Mouse (Mus musculus): ENCODE data around the gene St3gal4. TPM values are rescaled to one million over a fixed set of nuclear protein-coding genes. Genes with fewer than 3 reads are reported as not detected.

The St3gal4 gene
- polyA plus RNA-seq, 1 experiment from 2014 or later = 22.3 TPM

DNA sequence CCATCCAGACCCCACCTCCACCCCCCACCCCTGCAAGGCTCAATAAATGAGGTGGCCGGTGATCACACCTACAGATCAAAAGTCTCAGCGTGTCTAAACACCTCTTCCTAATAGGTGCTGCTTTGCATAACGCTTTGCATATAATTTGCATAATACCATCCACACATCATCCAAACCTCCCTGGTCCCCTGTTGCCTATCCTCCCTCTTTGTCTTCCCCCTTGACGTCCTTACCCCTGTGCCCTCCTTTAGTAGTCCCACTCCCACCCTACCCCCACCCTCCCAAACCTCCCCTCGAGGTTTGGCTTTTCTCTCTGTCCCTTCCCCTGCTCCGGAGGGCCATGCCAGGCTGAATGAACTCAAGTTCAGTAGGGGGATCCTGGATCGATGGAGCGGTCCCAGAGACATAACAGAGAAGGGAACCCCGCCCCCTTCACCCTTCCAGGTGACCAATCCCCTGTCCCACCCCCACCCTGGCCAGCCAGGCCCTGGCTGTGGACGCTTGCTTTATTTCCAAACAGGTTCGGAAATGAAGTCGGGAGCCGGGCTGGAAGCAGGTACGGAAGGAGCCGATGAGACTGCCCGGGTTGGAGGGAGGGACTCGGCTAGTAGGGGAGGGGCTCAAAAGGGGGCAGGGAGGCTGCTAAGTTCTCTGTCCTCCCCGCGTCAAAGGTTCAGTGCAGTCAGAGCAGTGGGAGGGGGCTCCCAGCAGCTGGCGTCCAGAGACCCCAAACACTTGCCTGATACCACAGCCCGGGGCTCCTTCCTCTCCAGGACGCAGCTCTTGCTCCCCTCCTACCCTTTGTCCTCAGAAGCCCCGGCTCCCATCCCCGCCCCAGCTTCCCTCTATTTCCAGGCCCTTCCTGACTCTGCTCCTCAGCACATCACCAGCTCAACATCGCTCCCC, 94.2 kb downstream of the St3gal4 start:
- no peaks in the 10 kb centered on the region for H3K9me3 ChIP-seq (replicated peaks; ENCODE audit: control insufficient read depth, low read length)
- no peak overlapping the region for H3K9ac ChIP-seq (ENCODE audit: low read depth, low read length)
- no peak overlapping the region for H3K4me3 ChIP-seq (ENCODE audit: low read depth, low read length)
- peak overlapping the region; percentile 31; the same call in 1 of the 2 replicates for H3K4me2 ChIP-seq (ENCODE audit: low read depth, low read length)
- 6% methylated on average over 25 of the region's 25 CpGs for WGBS (ENCODE audit: insufficient replicate concordance)
- H3K4me1 ChIP-seq (ENCODE audit: control insufficient read depth, low read depth, low read length) = no peaks in the 10 kb centered on the region
- no peaks in the 10 kb centered on the region for H3K36me3 ChIP-seq (ENCODE audit: control insufficient read depth, insufficient read depth)
- ATAC-seq (ENCODE audit: low read depth) = 0 out of 2 replicates have a peak, but pooled peaks have one; percentile 11
- H3K27ac ChIP-seq (ENCODE audit: low read length) = no peak overlapping the region
- peaks cover 18% of the 10 kb centered on the region for H3K27me3 ChIP-seq (ENCODE audit: control insufficient read depth, insufficient read depth, low read depth, low read length)

DNA sequence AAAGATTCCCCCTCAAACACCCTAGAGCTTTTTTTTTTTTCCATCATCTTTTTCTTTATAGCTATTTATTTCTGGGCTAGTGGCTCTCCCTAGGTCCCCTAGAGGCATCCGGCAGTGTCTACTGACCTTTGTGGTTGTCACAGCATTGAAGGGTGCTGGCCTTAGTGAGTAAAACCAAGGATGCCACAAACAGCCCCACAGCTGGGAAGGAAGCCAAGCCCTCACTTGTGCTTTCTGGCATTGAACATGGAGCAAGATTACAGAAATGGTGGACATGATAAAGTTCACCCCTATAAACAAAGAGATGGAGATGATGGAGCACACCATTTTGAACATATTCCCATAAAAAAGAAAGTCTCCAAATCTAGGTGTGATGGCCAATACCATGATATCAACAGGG, 97.3 kb downstream of the St3gal4 start:
- Histone ChIP-seq H3K9ac (ENCODE audit: low read depth, low read length) (no peak overlapping the region), H3K9me3 (replicated peaks; ENCODE audit: control insufficient read depth, low read length) (no peaks in the 10 kb centered on the region), H3K27me3 (ENCODE audit: control insufficient read depth, insufficient read depth, low read depth, low read length) (peaks cover 18% of the 10 kb centered on the region), H3K27ac (ENCODE audit: low read length) (no peak overlapping the region), H3K4me3 (ENCODE audit: low read depth, low read length) (no peak overlapping the region), H3K4me2 (ENCODE audit: low read depth, low read length) (no peak overlapping the region), H3K4me1 (ENCODE audit: control insufficient read depth, low read depth, low read length) (no peaks in the 10 kb centered on the region), H3K36me3 (ENCODE audit: control insufficient read depth, insufficient read depth) (no peaks in the 10 kb centered on the region)
- 69% methylated on average over 1 of the region's 1 CpGs for WGBS (ENCODE audit: insufficient replicate concordance)
- ATAC-seq (ENCODE audit: low read depth) = no peak

DNA sequence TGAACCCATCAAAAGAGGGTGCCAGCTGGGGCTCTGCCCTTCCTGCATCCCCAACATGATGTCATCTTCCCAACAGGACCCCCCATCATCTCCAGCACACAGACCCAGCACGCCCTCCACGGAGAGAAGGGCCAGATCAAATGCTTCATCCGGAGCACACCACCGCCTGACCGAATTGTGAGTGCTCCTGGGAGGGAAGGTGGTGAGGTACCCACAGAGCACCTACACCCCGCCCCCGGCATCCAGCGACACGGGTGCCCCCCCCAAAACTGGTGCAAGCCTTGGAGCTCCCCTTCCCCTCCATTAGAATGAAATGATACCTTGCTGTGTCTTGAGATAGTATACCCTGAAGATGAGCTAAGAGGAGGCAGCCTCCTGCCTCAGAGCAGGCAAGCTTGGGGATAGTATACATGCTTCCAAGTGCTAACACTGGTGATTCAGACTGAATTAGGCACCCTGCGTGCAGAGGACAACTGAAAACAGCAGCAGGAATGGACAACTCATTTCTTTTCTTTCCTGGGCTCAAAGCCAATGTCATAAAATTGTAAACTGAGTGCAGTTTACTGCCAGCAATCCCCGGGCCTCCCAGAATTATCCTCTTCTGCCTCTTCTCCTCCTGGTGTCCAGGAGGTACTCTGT, 98.9 kb downstream of the St3gal4 start:
- H3K9me3 ChIP-seq (replicated peaks; ENCODE audit: control insufficient read depth, low read length) = no peaks in the 10 kb centered on the region
- no peak overlapping the region for H3K9ac ChIP-seq (ENCODE audit: low read depth, low read length)
- H3K27ac ChIP-seq (ENCODE audit: low read length) = no peak overlapping the region
- H3K27me3 ChIP-seq (ENCODE audit: control insufficient read depth, insufficient read depth, low read depth, low read length) = peaks cover 8% of the 10 kb centered on the region
- H3K4me2 ChIP-seq (ENCODE audit: low read depth, low read length) = no peak overlapping the region
- H3K4me3 ChIP-seq (ENCODE audit: low read depth, low read length) = no peak overlapping the region
- H3K36me3 ChIP-seq (ENCODE audit: control insufficient read depth, insufficient read depth) = no peaks in the 10 kb centered on the region
- 39% methylated on average over 11 of the region's 11 CpGs for WGBS (ENCODE audit: insufficient replicate concordance)
- H3K4me1 ChIP-seq (ENCODE audit: control insufficient read depth, low read depth, low read length) = no peaks in the 10 kb centered on the region
- ATAC-seq (ENCODE audit: low read depth) = no peak

DNA sequence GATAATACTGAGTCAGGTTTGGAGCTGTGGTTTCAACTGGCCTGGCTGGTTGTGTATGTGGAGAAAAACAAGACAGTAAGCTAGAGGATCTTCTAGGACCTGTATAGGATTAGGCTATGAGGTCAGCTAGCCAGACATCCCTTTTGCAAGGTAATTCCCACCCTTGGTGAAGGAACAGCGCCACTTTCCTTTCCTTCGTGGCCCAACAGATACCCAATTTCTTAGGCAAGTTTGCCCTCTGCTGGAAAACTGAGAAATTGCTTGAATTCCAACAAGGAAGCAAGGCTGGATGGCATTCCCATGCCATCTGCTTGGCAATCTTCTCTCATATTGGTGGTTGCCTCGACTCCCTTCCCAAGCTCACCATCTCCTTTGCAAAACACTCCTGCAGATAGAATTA, 99.7 kb downstream of the St3gal4 start:
- no peak for ATAC-seq (ENCODE audit: low read depth)
- 10% methylated on average over 3 of the region's 3 CpGs for WGBS (ENCODE audit: insufficient replicate concordance)
- H3K27me3 ChIP-seq (ENCODE audit: control insufficient read depth, insufficient read depth, low read depth, low read length) = 0 out of 2 replicates have a peak, but pooled peaks cover 3% of the 10 kb centered on the region

DNA sequence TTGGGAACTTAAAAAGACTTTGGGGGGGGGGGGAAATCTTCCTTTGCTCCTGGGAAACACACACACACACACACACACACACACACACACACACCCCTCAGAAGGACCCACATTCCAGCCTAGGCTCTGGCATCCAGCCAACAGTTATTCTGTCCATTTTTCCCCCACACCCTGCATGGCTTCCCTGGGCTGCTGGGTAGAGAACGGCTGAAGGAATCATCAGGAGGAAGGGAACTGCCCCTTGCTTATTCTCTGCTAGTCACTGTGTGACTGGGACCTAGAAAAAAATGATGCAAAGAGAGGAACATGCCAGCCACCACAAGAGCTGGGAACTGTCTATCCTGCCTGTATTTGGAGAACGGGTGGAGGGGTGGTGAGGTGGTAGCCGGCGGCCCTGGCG, 101.0 kb downstream of the St3gal4 start:
- no peaks in the 10 kb centered on the region for H3K4me1 ChIP-seq (ENCODE audit: control insufficient read depth, low read depth, low read length)
- H3K4me3 ChIP-seq (ENCODE audit: low read depth, low read length) = no peak overlapping the region
- H3K27ac ChIP-seq (ENCODE audit: low read length) = no peak overlapping the region
- no peak overlapping the region for H3K4me2 ChIP-seq (ENCODE audit: low read depth, low read length)
- no peak for ATAC-seq (ENCODE audit: low read depth)
- WGBS (ENCODE audit: insufficient replicate concordance) = 22% methylated on average over 5 of the region's 5 CpGs
- H3K9me3 ChIP-seq (replicated peaks; ENCODE audit: control insufficient read depth, low read length) = no peaks in the 10 kb centered on the region
- no peaks in the 10 kb centered on the region for H3K27me3 ChIP-seq (ENCODE audit: control insufficient read depth, insufficient read depth, low read depth, low read length)
- no peaks in the 10 kb centered on the region for H3K36me3 ChIP-seq (ENCODE audit: control insufficient read depth, insufficient read depth)
- no peak overlapping the region for H3K9ac ChIP-seq (ENCODE audit: low read depth, low read length)

More for the DNA sequence above, 99.7 kb downstream of the St3gal4 start:
- H3K9me3 ChIP-seq (replicated peaks; ENCODE audit: control insufficient read depth, low read length) = no peaks in the 10 kb centered on the region
- no peak overlapping the region for H3K4me3 ChIP-seq (ENCODE audit: low read depth, low read length)
- H3K27ac ChIP-seq (ENCODE audit: low read length) = no peak overlapping the region
- no peaks in the 10 kb centered on the region for H3K4me1 ChIP-seq (ENCODE audit: control insufficient read depth, low read depth, low read length)
- H3K36me3 ChIP-seq (ENCODE audit: control insufficient read depth, insufficient read depth) = no peaks in the 10 kb centered on the region
- H3K4me2 ChIP-seq (ENCODE audit: low read depth, low read length) = no peak overlapping the region
- H3K9ac ChIP-seq (ENCODE audit: low read depth, low read length) = no peak overlapping the region

DNA sequence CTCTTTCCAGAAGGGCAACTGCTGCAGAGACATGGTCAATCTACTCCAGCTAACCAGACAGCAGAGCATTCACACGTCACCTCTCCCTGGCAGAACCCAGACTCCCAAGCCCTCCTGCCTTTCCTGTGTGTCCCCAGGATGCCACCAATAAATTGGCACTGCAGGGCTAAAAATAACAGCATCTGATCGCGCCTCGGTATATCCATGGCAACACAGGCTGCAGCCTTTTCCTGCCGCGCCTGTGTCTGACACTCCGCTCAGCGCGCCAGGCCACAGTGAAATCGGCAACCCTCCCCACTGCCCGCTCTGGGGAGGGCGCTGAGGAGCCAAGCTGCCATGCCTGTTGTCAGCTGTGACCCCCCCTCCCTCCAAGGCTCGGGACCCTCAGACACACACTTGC, 101.5 kb downstream of the St3gal4 start:
- Histone ChIP-seq H3K4me2 (ENCODE audit: low read depth, low read length) (no peak overlapping the region), H3K9ac (ENCODE audit: low read depth, low read length) (no peak overlapping the region), H3K4me1 (ENCODE audit: control insufficient read depth, low read depth, low read length) (no peaks in the 10 kb centered on the region), H3K4me3 (ENCODE audit: low read depth, low read length) (no peak overlapping the region), H3K36me3 (ENCODE audit: control insufficient read depth, insufficient read depth) (no peaks in the 10 kb centered on the region), H3K27me3 (ENCODE audit: control insufficient read depth, insufficient read depth, low read depth, low read length) (no peaks in the 10 kb centered on the region), H3K9me3 (replicated peaks; ENCODE audit: control insufficient read depth, low read length) (no peaks in the 10 kb centered on the region), H3K27ac (ENCODE audit: low read length) (no peak overlapping the region)
- no peak for ATAC-seq (ENCODE audit: low read depth)
- WGBS (ENCODE audit: insufficient replicate concordance) = 10% methylated on average over 13 of the region's 13 CpGs

DNA sequence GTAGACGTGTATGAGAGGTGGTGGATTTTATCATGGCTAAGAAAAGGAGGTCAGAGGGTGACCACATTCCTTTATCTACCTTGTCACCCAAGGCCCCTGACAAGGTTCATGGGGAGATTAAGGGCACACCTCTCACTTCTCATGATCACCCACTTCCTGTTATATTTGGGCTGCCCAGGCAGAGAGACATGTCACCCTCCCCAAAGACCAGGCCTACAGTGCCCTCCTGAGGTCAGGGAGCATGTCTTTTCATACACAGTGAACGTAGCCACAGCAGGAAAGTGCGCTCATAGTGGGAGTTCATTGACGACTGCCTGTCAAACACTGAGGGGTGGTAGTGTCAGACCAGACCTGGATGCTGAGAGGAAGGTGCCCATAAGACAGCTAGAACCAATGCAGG, 102.3 kb downstream of the St3gal4 start:
- no peaks in the 10 kb centered on the region for H3K4me1 ChIP-seq (ENCODE audit: control insufficient read depth, low read depth, low read length)
- H3K36me3 ChIP-seq (ENCODE audit: control insufficient read depth, insufficient read depth) = no peaks in the 10 kb centered on the region
- H3K4me2 ChIP-seq (ENCODE audit: low read depth, low read length) = no peak overlapping the region
- H3K27me3 ChIP-seq (ENCODE audit: control insufficient read depth, insufficient read depth, low read depth, low read length) = no peaks in the 10 kb centered on the region
- H3K27ac ChIP-seq (ENCODE audit: low read length) = no peak overlapping the region
- ATAC-seq (ENCODE audit: low read depth) = no peak
- H3K4me3 ChIP-seq (ENCODE audit: low read depth, low read length) = no peak overlapping the region
- no peaks in the 10 kb centered on the region for H3K9me3 ChIP-seq (replicated peaks; ENCODE audit: control insufficient read depth, low read length)
- 25% methylated on average over 4 of the region's 4 CpGs for WGBS (ENCODE audit: insufficient replicate concordance)
- H3K9ac ChIP-seq (ENCODE audit: low read depth, low read length) = no peak overlapping the region

DNA sequence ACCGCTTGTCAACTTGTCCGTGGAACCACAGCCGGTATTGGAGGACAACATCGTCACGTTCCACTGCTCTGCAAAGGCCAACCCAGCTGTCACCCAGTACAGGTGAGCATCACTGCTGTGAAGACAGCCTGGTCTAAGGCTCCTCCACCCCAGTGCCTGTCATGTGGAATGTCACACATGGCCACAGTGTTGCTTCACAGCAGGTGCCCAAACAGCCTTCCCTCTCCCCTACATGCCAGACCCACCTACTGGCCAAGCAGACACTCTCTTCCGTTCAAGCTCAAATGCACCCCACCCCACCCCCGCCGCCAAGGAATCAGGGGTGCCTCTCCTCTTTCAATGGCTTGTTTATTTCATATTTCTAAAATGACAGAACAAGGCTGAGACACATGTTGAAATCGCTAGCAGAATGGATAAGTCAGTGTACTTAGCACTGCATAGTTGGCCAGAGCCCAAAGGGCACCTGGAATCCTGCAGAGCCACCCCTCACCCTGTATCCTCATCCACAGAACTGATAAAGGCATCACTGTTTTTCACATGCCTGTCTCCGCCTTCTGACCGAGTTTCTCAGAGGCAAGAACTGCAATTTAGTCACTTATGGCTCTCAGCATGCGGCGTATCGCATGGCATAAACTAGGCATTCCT, 111.2 kb downstream of the St3gal4 start:
- ATAC-seq (ENCODE audit: low read depth) = no peak
- Histone ChIP-seq H3K4me2 (ENCODE audit: low read depth, low read length) (no peak overlapping the region), H3K9ac (ENCODE audit: low read depth, low read length) (no peak overlapping the region), H3K36me3 (ENCODE audit: control insufficient read depth, insufficient read depth) (no peaks in the 10 kb centered on the region), H3K4me1 (ENCODE audit: control insufficient read depth, low read depth, low read length) (no peaks in the 10 kb centered on the region), H3K4me3 (ENCODE audit: low read depth, low read length) (no peak overlapping the region), H3K27me3 (ENCODE audit: control insufficient read depth, insufficient read depth, low read depth, low read length) (no peaks in the 10 kb centered on the region), H3K27ac (ENCODE audit: low read length) (no peak overlapping the region), H3K9me3 (replicated peaks; ENCODE audit: control insufficient read depth, low read length) (no peaks in the 10 kb centered on the region)
- WGBS (ENCODE audit: insufficient replicate concordance) = 65% methylated on average over 14 of the region's 14 CpGs

DNA sequence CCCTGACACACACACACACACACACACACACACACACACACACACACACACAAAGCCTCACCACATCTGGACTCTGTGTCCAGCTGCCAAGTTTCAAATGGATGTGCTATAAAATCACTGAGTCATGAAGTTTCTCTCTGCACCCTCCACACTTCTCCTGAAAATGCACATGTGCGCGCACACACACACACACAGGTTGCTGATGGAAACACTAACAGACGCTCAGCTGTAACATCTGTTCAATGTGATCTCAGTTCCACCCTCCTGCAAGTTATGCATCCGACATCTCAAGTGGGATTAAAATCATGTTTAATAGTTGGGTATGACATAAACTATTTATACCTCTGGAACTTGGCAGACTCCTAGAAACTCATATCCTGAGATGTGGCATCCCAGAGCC, 115.0 kb downstream of the St3gal4 start:
- Histone ChIP-seq H3K9me3 (replicated peaks; ENCODE audit: control insufficient read depth, low read length) (no peaks in the 10 kb centered on the region), H3K27ac (ENCODE audit: low read length) (no peak overlapping the region), H3K27me3 (ENCODE audit: control insufficient read depth, insufficient read depth, low read depth, low read length) (no peaks in the 10 kb centered on the region), H3K4me1 (ENCODE audit: control insufficient read depth, low read depth, low read length) (no peaks in the 10 kb centered on the region), H3K4me3 (ENCODE audit: low read depth, low read length) (no peak overlapping the region), H3K9ac (ENCODE audit: low read depth, low read length) (no peak overlapping the region), H3K4me2 (ENCODE audit: low read depth, low read length) (no peak overlapping the region), H3K36me3 (ENCODE audit: control insufficient read depth, insufficient read depth) (no peaks in the 10 kb centered on the region)
- no peak for ATAC-seq (ENCODE audit: low read depth)
- whole genome bisulfite sequencing (ENCODE audit: insufficient replicate concordance) = 71% methylated on average over 4 of the region's 4 CpGs
